Mouse (Mus musculus) bone marrow macrophage, adult 2 months (primary cell): ENCODE data around the gene Zswim5.

Source experiments
- CTCF ChIP-seq: IDR thresholded peaks from 2 replicates; pipeline ENCODE4 v1.5.1; 2012; ENCODE audit warnings: low read depth, mild to moderate bottlenecking, low read length, moderate library complexity
- POLR2A ChIP-seq: IDR thresholded peaks from 2 replicates; pipeline ENCODE4 v1.6.1; 2012; ENCODE audit warnings: mild to moderate bottlenecking, low read depth, low read length, borderline replicate concordance

GRCm38 (mm10) chr4:117023469-117023868 lies 146.3 kb downstream of the Zswim5 start:
- TF ChIP-seq POLR2A, result no peak
- TF ChIP-seq CTCF, result no peak
